Mouse (Mus musculus) heart, adult 2 months (tissue): ENCODE results near the gene Lrsam1. TPM values are rescaled to one million over a fixed set of nuclear protein-coding genes. Genes with fewer than 3 reads are reported as not detected.

Experiments
- DNase-seq, 2 experiments: peaks; one replicate each; pipeline ENCODE4 v3.0.0; 2021
- H3K27ac ChIP-seq: fragments of 200-600 bp; 2 replicates; pipeline ENCODE4 v1.8.1; 2022
- H3K27me3 ChIP-seq: fragments of 200-500 bp; 2 replicates; pipeline ENCODE4 v1.6.1; 2012; ENCODE audit warnings: mild to moderate bottlenecking, low read length, inconsistent platforms, mixed read lengths; ENCODE audit not compliant: control insufficient read depth, insufficient read depth
- H3K36me3 ChIP-seq: fragments of 200-500 bp; 2 replicates; pipeline ENCODE4 v1.6.1; 2012; ENCODE audit warnings: low read length, inconsistent platforms; ENCODE audit not compliant: control insufficient read depth, insufficient read depth
- H3K4me1 ChIP-seq: fragments of 200-500 bp; 2 replicates; pipeline ENCODE4 v1.6.1; 2011; ENCODE audit warnings: low read length; ENCODE audit not compliant: control insufficient read depth, insufficient read depth
- H3K4me3 ChIP-seq: fragments of 200-600 bp; 2 replicates; pipeline ENCODE4 v1.8.1; 2022
- H3K79me2 ChIP-seq: fragments of 200-500 bp; replicated peaks from 2 replicates; pipeline ENCODE4 v1.6.1; 2012; ENCODE audit warnings: mild to moderate bottlenecking, inconsistent platforms, low read length, moderate library complexity, mixed read lengths; ENCODE audit not compliant: control insufficient read depth, insufficient read depth
- H3K9ac ChIP-seq: fragments of 200-500 bp; 2 replicates; pipeline ENCODE4 v1.6.1; 2012; ENCODE audit warnings: low read depth, mild to moderate bottlenecking, control low read depth, inconsistent platforms, low read length, mixed read lengths
- CTCF ChIP-seq: fragments of 200-600 bp; IDR thresholded peaks from 2 replicates; pipeline ENCODE4 v1.8.1; 2022; ENCODE audit warnings: antibody characterized with exemption, mild to moderate bottlenecking, moderate library complexity
- EP300 ChIP-seq: fragments of 200-500 bp; IDR thresholded peaks from 2 replicates; pipeline ENCODE4 v1.6.1; 2011; ENCODE audit warnings: low read depth, low read length, control low read depth; ENCODE audit not compliant: insufficient read depth
- POLR2A ChIP-seq: fragments of 200-500 bp; IDR thresholded peaks from 2 replicates; pipeline ENCODE4 v1.6.1; 2011; ENCODE audit warnings: mild to moderate bottlenecking, low read depth, low read length, control low read depth; ENCODE audit not compliant: insufficient read depth
- WGBS: fragments of 180-500 bp; shearing (Covaris S2); methylation state at CpG from one replicate; pipeline ENCODE4 v1.1.7; 2018; 5-methylcytosine and 5-hydroxymethylcytosine counted together
- intact Hi-C: fragments of 180-260 bp; cut with DNase I; formaldehyde crosslinking; loops from one replicate; pipeline ENCODE4 v1.15.1; 2025
- polyA plus RNA-seq: library from polyadenylated mRNA; depleted of rRNA; stranded (reverse); fragments of >200 nt; gene quantifications from 2 replicates; pipeline ENCODE4 v1.2.3, GENCODE M21; 2012
- total RNA-seq, 2 experiments: library from RNA; stranded (reverse); gene quantifications; 2 replicates each; pipeline ENCODE4 v1.2.3; 2021

Lrsam1 gene
- total and polyA plus RNA-seq, 3 experiments: 11.4 to 16.3 (median 12.6) TPM

GRCm38 (mm10) chr2:32962062-32962874 lies 854 bp upstream of the Lrsam1 start:
- intact Hi-C loops: no loop called here
- TF ChIP-seq POLR2A: no peak
- no peak for TF ChIP-seq EP300
- TF ChIP-seq CTCF: no peak
- WGBS: 4% methylated on average over 33 of the region's 33 CpGs

GRCm38 (mm10) chr2:32960273-32960672 lies 1.1 kb downstream of the Lrsam1 start:
- no peak overlapping the region for H3K27ac ChIP-seq
- H3K4me3 ChIP-seq: no peak overlapping the region
- no peak for DNase-seq
- H3K36me3 ChIP-seq: no peaks in the 10 kb centered on the region
- H3K79me2 ChIP-seq: no peaks in the 10 kb centered on the region
- TF ChIP-seq EP300 (no peak), POLR2A (no peak), CTCF (no peak)
- H3K27me3 ChIP-seq: no peaks in the 10 kb centered on the region
- intact Hi-C loops: no loop called here
- peaks cover 5% of the 10 kb centered on the region for H3K4me1 ChIP-seq
- no peak overlapping the region for H3K9ac ChIP-seq
- WGBS: 75% methylated on average over 4 of the region's 4 CpGs

More at GRCm38 (mm10) chr2:32962062-32962874, 854 bp upstream of the Lrsam1 start:
- no peak for DNase-seq
- Histone ChIP-seq H3K27ac (peak overlapping the region; percentile 55), H3K4me1 (peaks cover 5% of the 10 kb centered on the region), H3K79me2 (no peaks in the 10 kb centered on the region), H3K36me3 (no peaks in the 10 kb centered on the region), H3K27me3 (no peaks in the 10 kb centered on the region), H3K4me3 (peak overlapping the region; percentile 75), H3K9ac (peak overlapping the region; percentile 71)

GRCm38 (mm10) chr2:32957344-32957743 lies 4.1 kb downstream of the Lrsam1 start:
- no peak for TF ChIP-seq EP300
- TF ChIP-seq POLR2A: no peak
- TF ChIP-seq CTCF: peak; percentile 22; the same call in 1 of the 2 replicates
- Histone ChIP-seq H3K9ac (no peak overlapping the region), H3K4me1 (peaks cover 5% of the 10 kb centered on the region), H3K79me2 (no peaks in the 10 kb centered on the region), H3K27me3 (no peaks in the 10 kb centered on the region), H3K27ac (no peak overlapping the region), H3K4me3 (no peak overlapping the region), H3K36me3 (no peaks in the 10 kb centered on the region)
- intact Hi-C loops: no loop called here
- no peak for DNase-seq
- WGBS: 57% methylated on average over 8 of the region's 8 CpGs

GRCm38 (mm10) chr2:32954581-32954980 lies 6.8 kb downstream of the Lrsam1 start:
- Histone ChIP-seq H3K36me3 (no peaks in the 10 kb centered on the region), H3K79me2 (no peaks in the 10 kb centered on the region), H3K9ac (no peak overlapping the region), H3K27ac (no peak overlapping the region), H3K4me3 (no peak overlapping the region), H3K4me1 (no peaks in the 10 kb centered on the region), H3K27me3 (no peaks in the 10 kb centered on the region)
- TF ChIP-seq CTCF (peak; percentile 54), EP300 (no peak), POLR2A (no peak)
- DNase-seq: no peak
- intact Hi-C loops: no loop called here
- 96% methylated on average over 2 of the region's 2 CpGs for WGBS

GRCm38 (mm10) chr2:32947454-32947853 lies 14.0 kb downstream of the Lrsam1 start:
- H3K4me3 ChIP-seq: no peak overlapping the region
- no peaks in the 10 kb centered on the region for H3K4me1 ChIP-seq
- H3K9ac ChIP-seq: no peak overlapping the region
- 91% methylated on average over 11 of the region's 11 CpGs for WGBS
- intact Hi-C loops: no loop called here
- no peak for DNase-seq
- no peak overlapping the region for H3K27ac ChIP-seq
- no peaks in the 10 kb centered on the region for H3K36me3 ChIP-seq
- TF ChIP-seq POLR2A: no peak
- no peak for TF ChIP-seq CTCF
- TF ChIP-seq EP300: no peak
- no peaks in the 10 kb centered on the region for H3K79me2 ChIP-seq
- no peaks in the 10 kb centered on the region for H3K27me3 ChIP-seq

- H3K27me3 ChIP-seq: no peaks in the 10 kb centered on the region
- no peak for DNase-seq
- 92% methylated on average over 4 of the region's 4 CpGs for WGBS
- H3K79me2 ChIP-seq: no peaks in the 10 kb centered on the region
- no peak overlapping the region for H3K27ac ChIP-seq
- TF ChIP-seq CTCF (0 out of 2 replicates have a peak, but pooled peaks have one; percentile 1), EP300 (no peak), POLR2A (no peak)
- H3K4me3 ChIP-seq: no peak overlapping the region
- H3K4me1 ChIP-seq: no peaks in the 10 kb centered on the region
- intact Hi-C loops: no loop called here
- H3K36me3 ChIP-seq: no peaks in the 10 kb centered on the region
- H3K9ac ChIP-seq: no peak overlapping the region
These were observed 20.9 kb downstream of the Lrsam1 start for GRCm38 (mm10) chr2:32940483-32940882.
